Mouse (Mus musculus) lung, postnatal 14 days (tissue): ENCODE data around the gene Nfrkb.

Source experiments
- DNase-seq: peaks from one replicate; pipeline ENCODE4 v3.0.0; 2021

The Nfrkb gene

DNA sequence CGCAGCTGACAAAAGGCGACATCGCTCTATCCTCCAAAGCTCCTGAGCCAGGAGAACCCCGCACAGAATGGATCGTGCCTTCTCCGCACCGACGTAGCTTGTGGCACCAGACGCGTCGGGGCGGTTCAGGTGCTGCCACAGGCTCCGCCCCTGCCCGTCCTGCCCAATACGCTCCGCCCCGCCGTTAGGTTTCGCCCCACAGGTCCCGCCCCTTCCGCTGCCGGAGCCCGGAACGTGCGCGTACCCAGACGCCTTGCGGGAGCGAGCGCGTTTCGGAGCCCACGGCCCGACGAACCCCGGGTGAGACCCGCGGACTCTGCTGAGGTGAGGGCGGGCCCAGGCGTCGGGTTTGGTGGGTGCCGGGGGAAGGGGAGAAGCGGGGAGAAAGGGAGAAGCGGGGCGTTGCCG, at the start of gene Nfrkb:
TSS of gene Nfrkb (plus strand) at position 246 of the 408 bp plus-strand sequence.
- peak; percentile 97 for DNase-seq

DNA sequence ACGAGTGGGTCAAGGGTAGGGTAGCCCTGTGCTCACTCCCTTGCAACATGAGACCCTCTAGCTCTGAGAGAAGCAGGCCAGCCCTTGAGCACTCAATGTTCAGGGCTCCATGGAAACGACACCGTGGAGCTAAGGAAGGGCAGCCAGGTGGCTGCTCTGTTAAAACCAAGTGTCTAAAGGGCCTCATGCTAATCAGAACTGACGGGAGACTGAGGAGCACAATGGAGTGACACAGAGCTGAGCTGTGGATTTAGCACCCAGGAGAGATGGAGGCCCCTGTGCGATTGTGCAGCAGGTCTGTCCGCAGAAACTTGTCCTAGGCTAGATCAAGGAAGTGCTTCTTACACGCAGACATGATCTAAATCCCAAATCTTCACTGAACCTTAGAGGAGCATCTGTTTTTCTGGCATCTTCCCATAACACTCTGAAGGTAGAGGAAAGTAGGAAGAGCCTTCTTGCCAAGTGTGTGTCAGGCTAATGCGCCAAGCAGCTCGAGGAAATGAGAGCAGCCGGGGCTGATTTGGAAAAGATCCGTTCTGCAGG, 41.6 kb upstream of the Nfrkb start:
- no peak for DNase-seq

DNA sequence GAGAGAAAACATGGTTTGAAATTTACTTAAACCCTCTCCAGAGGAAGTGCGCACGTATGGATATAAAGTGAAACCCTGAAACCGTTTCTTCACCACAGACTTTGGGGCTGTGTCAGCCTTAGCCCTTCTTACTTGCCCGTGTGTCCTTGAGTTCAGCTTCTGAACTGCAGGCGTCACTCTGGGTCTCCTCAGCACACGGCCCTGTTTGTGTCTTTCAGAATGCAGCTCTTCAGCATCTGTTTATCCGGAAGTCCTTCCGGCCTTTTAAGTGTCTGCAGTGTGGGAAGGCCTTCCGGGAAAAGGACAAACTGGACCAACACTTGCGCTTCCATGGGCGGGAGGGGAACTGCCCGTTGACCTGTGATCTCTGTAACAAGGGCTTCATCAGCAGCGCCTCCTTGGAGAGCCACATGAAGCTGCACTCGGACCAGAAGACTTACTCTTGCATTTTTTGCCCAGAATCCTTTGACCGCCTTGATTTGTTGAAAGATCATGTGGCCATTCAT, 39.4 kb upstream of the Nfrkb start:
- peak; percentile 7 for DNase-seq

DNA sequence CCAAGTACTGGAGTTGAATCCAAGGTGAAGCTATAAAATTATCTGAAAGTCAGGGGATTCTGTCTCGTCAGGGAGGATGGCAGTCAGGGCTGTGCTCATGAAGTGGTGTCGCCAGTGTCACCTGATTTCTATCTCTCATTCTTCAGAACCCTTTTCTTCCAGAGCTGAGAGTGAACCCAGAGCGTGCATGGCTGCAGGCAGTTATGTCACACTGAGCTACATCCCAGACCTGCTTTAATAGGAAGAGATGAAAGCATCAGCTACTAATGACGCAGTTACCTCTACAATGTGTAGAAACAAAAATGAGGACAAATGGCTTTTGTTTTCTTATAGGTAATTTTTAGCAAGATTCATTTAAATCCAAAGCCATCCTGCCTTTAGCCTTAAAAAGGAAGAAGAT, 37.5 kb upstream of the Nfrkb start:
- DNase-seq: no peak

DNA sequence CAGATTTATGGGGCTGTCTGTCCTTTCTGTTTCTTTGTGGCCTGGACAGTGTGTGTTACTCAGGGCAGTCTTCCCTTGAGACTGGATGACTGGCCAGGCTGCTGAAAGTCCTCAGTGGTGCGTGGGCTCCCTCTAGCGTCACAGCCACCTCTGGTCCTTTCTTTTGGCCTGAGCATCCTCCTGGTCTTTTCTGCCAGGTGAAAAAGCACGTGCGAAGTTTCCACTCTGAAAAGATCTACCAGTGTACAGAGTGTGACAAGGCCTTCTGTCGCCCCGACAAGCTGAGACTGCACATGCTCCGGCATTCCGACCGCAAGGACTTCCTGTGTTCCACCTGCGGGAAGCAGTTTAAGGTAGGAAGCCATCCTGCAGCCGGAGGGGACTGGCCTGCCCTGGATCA, 37.1 kb upstream of the Nfrkb start:
- DNase-seq: peak; percentile 84

DNA sequence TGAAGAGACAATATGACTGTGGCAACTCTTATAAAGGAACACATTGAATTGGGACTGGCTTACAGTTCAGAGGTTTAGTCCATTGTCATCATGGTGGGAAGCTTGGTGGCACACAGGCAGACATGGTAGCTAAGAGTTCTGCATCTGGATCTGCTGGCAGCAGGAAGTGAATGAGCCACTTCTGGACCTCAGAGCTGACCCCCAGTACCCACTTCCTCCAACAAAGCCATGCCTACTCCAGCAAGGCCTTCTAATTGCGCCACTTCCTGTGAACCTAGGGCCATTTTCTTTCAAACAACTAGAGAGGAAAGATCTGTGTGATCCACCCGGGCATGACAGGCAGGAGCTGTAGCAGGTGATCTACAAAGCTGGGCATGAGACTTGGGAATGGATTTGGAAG, 33.3 kb upstream of the Nfrkb start:
- no peak for DNase-seq

DNA sequence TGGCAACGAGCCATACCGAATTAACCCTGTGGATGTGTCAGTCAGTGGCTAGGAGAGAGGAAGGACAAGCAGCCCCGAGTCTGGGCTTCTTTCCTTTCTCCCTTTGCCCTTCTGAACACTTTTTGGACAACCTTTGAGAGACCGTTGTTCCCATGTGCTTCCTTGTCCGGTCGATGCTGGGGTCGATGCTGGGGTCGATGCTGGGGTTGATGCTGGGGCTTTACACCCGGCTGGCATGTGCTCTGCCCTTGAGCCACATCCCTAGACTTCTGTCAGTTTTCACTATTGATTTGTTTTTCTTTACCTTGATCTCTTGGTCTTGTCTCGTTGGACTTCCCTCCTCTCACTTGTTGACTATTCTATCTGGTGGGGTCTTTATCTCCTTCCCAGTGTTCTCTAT, 32.5 kb upstream of the Nfrkb start:
- no peak for DNase-seq

DNA sequence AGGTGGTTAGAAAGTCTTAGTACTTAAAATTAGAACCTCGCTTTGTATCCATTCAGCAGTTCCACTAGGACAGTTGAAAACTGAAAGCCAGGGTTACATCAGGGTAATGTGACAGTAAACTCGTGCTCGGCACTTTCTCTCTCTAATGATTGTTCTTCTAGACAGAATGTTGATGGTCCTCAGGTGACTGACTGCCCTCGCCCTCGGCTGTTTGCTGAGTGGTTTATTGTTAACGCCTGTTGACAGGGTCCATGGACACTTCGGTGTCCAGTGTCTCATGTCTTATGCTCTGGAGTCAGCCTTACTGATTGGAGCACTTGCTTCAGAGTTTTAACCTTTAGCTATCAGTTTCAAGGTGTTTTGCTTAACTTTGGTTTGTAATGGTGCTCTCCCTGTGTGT, 31.9 kb upstream of the Nfrkb start:
- no peak for DNase-seq

DNA sequence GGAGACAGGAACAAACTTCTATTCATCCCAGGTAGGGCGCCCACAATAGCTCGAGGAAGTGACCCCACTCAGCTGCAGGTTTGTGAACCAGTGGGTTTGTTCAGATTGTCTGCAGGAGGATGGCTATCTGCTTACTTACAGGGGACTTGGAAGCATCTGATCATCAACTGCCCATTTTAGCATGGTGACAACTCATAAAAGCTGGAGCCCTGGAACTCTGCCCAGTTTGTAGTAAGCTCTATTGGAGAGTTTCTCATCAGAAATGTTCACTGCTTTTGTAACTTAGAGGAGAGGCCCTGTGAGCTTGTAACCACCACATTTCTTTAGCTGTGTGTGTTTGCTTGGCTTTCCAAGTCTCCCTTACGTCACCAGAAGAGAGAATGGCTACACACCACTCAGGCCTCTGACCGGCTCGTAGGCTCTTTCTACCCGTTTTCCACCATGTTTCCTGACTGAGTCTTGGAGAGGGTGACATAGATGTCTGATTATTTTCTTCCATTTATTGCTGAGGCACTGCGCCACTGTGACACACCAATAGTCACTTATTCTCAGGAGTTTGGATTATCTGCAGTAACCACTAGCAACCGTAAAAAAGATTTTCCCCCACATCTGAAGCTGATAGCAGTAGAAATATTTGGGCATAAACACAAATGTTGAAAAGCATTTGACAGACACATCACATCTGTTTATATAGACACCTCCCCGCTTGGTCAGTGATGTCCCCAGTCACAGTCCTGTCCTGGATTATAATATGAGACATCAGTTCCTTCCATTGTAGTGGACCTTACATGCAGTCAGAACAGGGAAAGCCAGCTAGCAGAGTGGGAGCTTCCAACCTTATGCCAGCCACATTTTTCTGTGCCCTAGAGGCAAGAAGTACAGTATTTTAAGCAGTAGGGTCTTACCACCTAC, 22.0 kb upstream of the Nfrkb start:
- DNase-seq: peak; percentile 56

DNA sequence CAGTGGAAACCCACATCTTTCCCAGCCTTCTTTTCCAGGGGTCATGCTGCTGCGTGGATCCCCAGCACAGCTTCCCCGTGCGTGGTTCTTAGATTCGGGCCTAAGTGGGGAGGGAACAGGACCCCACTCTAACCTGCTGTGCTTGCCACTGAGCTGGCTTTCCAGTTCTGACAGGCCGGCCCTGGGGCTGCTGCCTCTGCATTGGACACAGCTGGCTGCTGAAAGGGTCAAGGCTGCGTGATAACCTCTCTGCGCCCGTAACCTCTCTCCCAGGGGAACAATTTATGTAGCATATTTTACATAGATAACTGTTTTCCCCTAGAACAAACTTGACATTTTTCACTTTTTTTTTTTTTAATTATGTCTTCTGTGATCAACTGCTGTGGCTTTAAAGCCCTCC, 20.9 kb upstream of the Nfrkb start:
- no peak for DNase-seq

DNA sequence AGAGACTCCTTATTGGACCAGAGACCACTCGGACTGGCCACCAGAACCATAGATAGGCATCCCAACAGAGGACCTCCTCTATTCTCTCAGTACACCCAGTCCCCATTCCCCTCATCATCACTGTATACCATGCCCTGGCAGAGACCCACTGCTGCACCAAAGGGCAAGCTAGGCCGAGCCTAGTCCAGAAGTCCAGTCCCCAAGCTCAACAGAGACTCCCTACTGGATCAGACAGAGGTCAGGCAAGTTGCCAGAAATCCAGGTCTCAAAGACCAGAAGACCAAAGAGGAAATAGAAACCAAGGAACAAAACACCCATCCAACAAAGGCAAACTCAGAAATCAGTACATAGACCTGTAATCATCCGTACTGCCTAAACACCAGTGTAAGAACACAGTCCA, 14.3 kb upstream of the Nfrkb start:
- no peak for DNase-seq

DNA sequence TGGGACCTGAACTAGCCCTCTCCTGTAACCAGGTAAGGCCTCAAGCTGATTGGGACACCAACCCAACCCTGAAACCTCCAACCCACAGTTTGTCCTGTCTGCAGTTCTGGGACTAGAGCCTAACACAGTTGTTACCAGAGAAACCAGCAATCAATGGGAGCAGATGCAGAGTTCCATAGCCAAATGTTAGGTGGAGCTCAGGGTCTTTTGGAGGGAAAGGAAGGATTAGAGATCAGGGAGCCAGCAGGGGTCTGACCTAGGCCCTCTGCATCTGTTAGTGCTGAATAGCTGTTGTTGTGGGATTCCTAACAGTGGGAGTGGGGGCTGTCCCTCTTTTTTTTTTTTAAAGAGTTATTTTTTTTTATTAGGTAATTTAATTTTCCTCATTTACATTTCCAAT, 9.3 kb upstream of the Nfrkb start:
- no peak for DNase-seq

DNA sequence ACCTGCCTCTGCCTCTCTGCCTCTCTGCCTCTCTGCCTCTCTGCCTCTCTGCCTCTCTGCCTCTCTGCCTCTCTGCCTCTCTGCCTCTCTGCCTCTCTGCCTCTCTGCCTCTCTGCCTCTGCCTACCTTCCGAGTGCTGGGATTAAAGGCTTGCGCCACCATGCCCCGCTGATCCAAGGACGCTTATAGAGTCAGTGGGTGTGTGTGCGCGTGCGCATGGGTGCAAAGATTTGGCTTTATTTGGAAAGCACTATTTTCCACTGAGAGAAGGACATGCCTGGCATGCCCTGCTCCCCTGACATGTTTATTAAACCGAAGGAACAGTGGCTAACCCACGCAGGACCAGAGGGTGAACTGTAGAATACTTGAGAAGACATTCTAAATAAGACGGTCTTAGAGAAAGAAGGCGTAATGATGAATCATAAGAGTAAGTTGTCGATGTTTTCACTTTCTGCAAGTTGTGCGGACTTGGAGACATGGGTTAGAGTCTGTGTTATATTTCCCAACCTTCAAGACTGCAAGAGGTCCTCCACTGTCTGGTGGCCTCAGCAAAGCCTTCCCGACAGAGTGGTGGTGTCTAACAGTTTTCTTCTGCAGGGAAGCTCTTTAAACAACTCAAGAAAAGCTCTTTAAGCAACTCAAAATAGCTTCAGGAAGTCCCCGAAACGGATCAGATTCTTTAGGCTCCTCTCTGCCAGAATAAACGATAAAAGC, 1.0 kb upstream of the Nfrkb start:
- no peak for DNase-seq

DNA sequence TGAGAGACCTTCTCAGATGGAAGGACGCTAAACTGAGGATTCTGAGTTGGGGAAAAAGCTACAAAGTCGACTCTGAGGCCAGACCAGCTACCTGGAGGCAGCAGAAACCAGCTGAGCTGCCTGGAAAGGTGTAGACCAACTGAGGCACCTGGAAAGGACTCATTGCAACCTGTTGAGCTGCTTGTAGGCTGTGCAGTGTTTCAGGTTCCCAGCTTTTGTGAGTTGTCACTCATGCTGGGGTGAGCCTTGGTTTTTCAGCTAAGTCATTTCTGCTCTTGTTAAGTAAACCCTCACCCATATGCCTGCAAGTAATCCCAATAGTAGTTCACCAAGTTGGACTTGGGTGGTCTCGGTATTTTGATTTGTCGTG, 507 bp upstream of the Nfrkb start:
- no peak for DNase-seq

DNA sequence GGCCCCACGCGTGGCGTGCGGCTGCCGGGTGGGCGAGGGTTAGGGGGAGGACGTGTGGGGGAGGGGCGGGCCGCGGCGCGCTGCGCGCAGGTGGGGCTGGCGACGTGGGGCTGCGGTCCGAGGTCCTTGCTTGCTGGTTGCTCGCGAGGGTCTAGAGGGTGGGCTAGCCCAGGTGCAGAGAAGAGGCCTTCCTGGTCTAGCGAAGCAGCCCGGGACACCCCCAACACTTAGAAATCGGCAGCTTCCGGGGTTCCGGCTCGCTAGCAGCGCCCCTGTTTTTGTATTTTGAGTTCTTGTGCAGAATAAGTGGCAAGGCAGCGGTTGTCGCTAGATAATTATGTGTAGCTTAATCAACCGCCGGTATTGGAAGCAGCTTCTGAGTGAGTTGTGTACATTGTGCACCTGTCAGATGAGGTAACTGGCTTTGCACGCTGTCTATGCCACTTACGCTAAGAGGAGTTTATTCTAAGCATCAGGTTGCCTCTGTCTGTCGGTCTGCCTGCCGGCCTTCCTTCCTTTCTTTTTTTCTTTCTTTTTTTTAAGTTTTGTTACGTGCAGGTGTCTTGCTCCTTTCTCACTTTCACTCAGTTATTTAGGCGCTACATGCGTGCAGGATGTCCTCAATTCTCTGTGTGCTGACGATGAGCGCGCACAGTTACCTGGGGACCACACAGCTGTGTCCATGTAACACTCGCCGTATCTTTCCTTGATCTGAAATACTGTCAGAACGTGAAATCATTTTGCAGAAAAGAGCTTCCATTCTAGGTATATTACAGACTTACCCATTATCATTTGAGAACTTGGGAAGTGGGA, 582 bp downstream of the Nfrkb start:
- DNase-seq: peak; percentile 30

DNA sequence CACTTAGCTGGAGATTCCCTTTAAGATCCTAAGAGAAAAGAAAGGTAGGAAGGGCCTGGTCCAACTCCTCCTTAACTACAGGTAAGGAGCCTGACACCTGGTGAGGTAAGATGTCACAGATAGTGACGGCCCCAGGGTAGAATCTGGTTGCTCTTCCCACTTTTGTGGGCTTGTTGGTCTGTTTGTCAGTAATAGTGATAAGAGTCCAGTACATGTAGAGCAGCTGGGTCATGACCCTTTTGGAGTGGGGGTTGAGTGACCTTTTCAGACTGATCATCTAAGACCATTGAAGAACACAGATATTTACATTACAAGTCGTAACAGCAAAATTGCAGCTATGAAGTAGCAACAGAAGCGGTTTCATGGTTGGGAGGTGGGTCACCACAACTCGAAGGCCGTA, 1.2 kb downstream of the Nfrkb start:
- no peak for DNase-seq

DNA sequence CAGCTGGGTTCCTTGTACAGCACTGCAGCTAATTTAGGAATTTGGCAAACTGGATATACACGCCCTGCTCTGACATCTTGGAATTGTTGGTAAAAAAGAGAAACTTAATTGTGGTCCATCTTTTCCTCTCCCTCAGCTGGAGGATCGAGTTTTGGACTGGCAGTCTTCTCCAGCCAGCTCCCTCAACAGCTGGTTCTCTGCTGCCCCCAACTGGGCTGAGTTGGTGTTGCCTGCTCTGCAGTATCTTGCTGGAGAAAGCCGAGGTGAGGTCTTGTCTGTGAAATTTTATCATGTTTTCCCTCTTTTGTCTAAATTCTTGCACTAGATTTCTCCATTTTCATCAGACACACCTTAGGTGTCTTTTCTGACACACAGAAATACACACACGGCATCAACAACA, 14.4 kb downstream of the Nfrkb start:
- DNase-seq: peak; percentile 81

DNA sequence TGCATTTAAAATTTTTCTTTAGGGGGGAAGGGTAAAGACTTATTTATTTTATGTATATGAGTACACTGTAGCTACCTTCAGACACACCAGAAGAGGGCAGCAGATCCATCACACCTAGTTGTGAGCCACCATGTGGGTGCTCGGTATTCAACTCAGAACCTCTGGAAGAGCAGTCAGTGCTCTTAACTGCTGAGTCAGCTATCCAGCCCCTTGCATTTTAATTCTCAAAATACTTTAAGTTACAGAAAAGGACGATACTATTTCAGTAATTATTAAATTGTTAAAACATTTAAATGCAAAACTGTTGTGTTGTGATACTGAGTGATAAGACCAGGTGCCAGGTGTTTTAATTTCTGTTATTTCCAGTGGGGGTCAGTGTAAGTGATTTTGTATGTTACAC, 18.3 kb downstream of the Nfrkb start:
- no peak for DNase-seq

DNA sequence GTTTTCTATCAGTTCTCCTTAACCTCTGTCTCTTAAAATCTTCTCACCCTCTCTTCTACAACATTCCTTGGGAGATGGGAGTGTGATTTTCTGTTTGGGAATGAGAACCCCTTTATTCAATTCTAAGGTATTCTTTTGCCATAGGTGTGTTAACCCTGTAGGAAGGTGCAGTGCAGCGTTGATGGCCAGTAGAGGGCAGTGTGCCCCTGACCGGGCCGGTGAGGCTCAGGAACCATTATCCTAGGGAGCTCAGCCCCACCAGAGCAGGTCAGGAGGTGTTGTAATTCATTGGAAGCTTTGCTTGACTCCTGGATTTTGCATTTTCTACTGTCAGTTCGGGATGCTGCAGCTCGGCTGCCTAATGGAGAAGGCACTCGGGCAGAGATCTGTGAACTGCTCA, 19.2 kb downstream of the Nfrkb start:
- DNase-seq: peak; percentile 20

DNA sequence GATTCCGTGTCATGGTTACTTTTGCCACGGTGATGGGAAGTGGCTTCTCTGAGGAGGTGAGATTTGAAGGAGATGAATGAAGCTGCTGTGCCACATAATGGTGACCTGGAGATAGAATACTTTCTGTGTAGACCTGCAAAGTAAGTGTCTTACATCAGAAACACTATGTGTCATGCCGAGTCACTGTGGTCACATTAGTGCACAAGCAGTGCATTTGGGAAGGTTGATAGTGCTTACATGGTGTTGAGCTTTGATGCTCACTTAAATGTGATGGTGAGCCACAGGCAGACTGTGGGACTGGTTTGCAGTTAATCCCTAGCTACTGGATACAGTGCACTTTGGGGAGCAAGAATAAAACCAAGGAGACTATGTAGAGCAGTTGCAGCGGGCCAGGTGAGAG, 26.2 kb downstream of the Nfrkb start:
- no peak for DNase-seq

DNA sequence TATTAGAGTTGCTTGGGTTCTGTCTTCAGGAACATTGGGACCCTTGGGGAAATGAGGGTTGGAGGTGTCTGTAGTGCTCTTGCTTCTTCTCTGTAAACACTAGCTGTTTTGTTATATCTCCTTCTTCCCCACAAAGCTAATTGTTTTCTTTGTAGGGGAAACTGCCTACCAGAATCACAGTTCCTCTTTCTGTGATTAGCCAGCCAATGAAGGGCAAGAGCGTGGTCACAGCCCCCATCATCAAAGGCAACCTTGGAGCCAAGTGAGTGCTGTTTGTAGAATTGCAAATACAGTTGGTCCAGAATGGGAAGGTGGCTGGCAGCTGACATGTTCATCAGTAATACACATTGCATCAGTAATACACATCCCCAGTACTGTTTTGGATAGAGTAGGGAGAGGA, 32.8 kb downstream of the Nfrkb start:
- no peak for DNase-seq

DNA sequence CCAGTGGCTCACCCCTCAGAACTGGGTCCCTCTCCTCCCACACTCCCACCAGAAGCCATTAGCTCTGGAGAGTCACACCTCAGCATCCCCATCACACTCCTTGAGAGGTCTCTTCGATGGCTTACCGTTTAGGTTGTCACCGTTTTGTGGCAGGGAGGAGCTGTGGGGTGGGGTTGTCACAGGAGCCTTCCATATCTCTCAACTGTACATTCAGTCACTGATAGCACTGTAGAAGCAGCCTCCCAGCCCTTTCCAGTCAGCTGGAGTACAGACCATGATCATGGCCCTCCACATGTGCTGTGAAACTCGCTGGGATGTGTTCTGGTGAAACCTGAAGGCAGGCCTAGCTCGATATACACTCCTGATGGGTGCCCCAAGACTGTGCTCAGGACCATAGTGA, 36.2 kb downstream of the Nfrkb start:
- no peak for DNase-seq

DNA sequence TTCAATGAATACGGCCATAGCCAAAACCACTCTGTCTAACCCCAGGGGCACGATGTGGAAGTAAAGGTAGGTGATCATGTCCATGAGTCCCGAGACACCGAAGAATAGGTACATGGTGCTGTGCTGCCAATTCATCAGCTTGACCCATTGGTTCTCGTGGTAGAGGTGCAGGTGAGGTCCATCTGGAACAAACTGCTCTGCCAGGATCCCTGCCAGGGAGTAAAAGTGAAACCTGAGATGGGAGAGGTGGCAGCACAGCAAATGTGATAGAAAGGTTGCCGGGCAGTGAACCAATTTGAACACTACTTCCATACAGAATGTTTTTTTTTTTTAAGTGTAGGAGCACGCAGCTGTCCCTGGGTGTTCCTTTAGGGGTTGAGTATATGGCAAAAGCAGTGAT, 43.0 kb downstream of the Nfrkb start:
- DNase-seq: no peak
